Mouse (Mus musculus) myocyte (in vitro differentiated cells): ENCODE data around the gene Gnao1. TPM values are rescaled to one million over a fixed set of nuclear protein-coding genes. Genes with fewer than 3 reads are reported as not detected.

Experiments
- H3K27me3 ChIP-seq: one replicate; pipeline ENCODE4 v1.6.1; 2011; ENCODE audit not compliant: control insufficient read depth, insufficient read depth, insufficient read length
- H3K36me3 ChIP-seq: one replicate; pipeline ENCODE4 v1.6.1; 2011; ENCODE audit not compliant: control insufficient read depth, insufficient read depth
- H3K4me2 ChIP-seq: one replicate; pipeline ENCODE4 v1.6.1; 2011; ENCODE audit warnings: low read depth, control low read depth
- H3K4me3 ChIP-seq: one replicate; pipeline ENCODE4 v1.5.1; 2011; ENCODE audit warnings: mild to moderate bottlenecking, control low read depth, moderate library complexity
- H3K79me2 ChIP-seq: one replicate; pipeline ENCODE4 v1.6.1; 2011; ENCODE audit not compliant: control insufficient read depth, insufficient read depth
- H3ac ChIP-seq: one replicate; pipeline ENCODE4 v1.6.1; 2011; ENCODE audit not compliant: control insufficient read depth, insufficient read length
- CEBPB ChIP-seq: IDR thresholded peaks from 2 replicates; pipeline ENCODE4 v1.6.1; 2011; ENCODE audit warnings: mild to moderate bottlenecking, moderate library complexity; ENCODE audit not compliant: poor library complexity, insufficient read depth, severe bottlenecking
- E2F4 ChIP-seq: IDR thresholded peaks from one replicate; pipeline ENCODE4 v1.6.1; 2011; ENCODE audit warnings: mild to moderate bottlenecking, control low read depth, moderate library complexity; ENCODE audit not compliant: insufficient read depth
- MAX ChIP-seq: IDR thresholded peaks from one replicate; pipeline ENCODE4 v1.6.1; 2011; ENCODE audit warnings: low read depth, mild to moderate bottlenecking, control low read depth
- MYOD1 ChIP-seq, 3 experiments: IDR thresholded peaks; one replicate each; pipeline ENCODE4 v1.6.1; 2011; ENCODE audit warnings: control low read depth in 2 of 3, low read depth in 2 of 3, mild to moderate bottlenecking in 2 of 3, moderate library complexity in 1 of 3; ENCODE audit not compliant: insufficient read length in 2 of 3, control insufficient read depth in 1 of 3
- MYOG ChIP-seq, 3 experiments: IDR thresholded peaks; one replicate each; pipeline ENCODE4 v1.6.1; 2011; ENCODE audit warnings: control low read depth in 2 of 3, low read depth in 2 of 3, mild to moderate bottlenecking in 2 of 3; ENCODE audit not compliant: insufficient read length in 2 of 3, control insufficient read depth in 1 of 3, insufficient read depth in 1 of 3
- POLR2A ChIP-seq: IDR thresholded peaks from one replicate; pipeline ENCODE4 v1.6.1; 2011; ENCODE audit warnings: low read depth, mild to moderate bottlenecking, control low read depth, moderate library complexity; ENCODE audit not compliant: insufficient read length
- POLR2AphosphoS2 ChIP-seq: IDR thresholded peaks from one replicate; pipeline ENCODE4 v1.6.1; 2011; ENCODE audit warnings: low read depth, control low read depth; ENCODE audit not compliant: insufficient read length
- REST ChIP-seq: IDR thresholded peaks from one replicate; pipeline ENCODE4 v1.6.1; 2011; ENCODE audit warnings: mild to moderate bottlenecking, control low read depth, moderate library complexity; ENCODE audit not compliant: insufficient read depth, insufficient read length
- SRF ChIP-seq: IDR thresholded peaks from one replicate; pipeline ENCODE4 v1.6.1; 2011; ENCODE audit warnings: low read depth; ENCODE audit not compliant: control insufficient read depth, insufficient read length
- TCF12 ChIP-seq: IDR thresholded peaks from one replicate; pipeline ENCODE4 v1.6.1; 2011; ENCODE audit warnings: mild to moderate bottlenecking, control low read depth; ENCODE audit not compliant: poor library complexity, insufficient read depth, severe bottlenecking
- TCF3 ChIP-seq: IDR thresholded peaks from one replicate; pipeline ENCODE4 v1.6.1; 2011; ENCODE audit warnings: low read depth, control low read depth; ENCODE audit not compliant: insufficient read length
- USF1 ChIP-seq: IDR thresholded peaks from one replicate; pipeline ENCODE4 v1.6.1; 2011; ENCODE audit warnings: low read depth, mild to moderate bottlenecking, control low read depth, moderate library complexity
- polyA plus RNA-seq: library from polyadenylated mRNA; unstranded; fragments of >200 nt; fragmentation: generic; extraction: Trizol; gene quantifications from one replicate; pipeline ENCODE4 v1.2.1, GENCODE M21; 2012; ENCODE audit warnings: missing spikeins

Gene Gnao1
- polyA plus RNA-seq, 1 experiment, result 31.8 TPM

- H3ac ChIP-seq, result no peak overlapping the region
- no peak for TF ChIP-seq REST
- no peak for TF ChIP-seq CEBPB
- no peaks in the 10 kb centered on the region for H3K27me3 ChIP-seq
- no peak overlapping the region for H3K4me3 ChIP-seq
- H3K4me2 ChIP-seq, result no peak overlapping the region
- no peaks in the 10 kb centered on the region for H3K79me2 ChIP-seq
- H3K36me3 ChIP-seq, result no peaks in the 10 kb centered on the region
These were observed 108.8 kb downstream of the Gnao1 start for GRCm38 (mm10) chr8:93918580-93918979.

- Histone ChIP-seq H3K79me2 (no peaks in the 10 kb centered on the region), H3K4me2 (no peak overlapping the region), H3K36me3 (no peaks in the 10 kb centered on the region), H3K4me3 (no peak overlapping the region), H3K27me3 (no peaks in the 10 kb centered on the region), H3ac (no peak overlapping the region)
- TF ChIP-seq USF1 (no peak), TCF3 (no peak), REST (no peak), CEBPB (no peak), MAX (no peak), TCF12 (no peak)
These were observed 109.7 kb downstream of the Gnao1 start for GRCm38 (mm10) chr8:93919422-93919821.

- H3ac ChIP-seq, result no peak overlapping the region
- no peaks in the 10 kb centered on the region for H3K79me2 ChIP-seq
- H3K4me2 ChIP-seq, result no peak overlapping the region
- no peaks in the 10 kb centered on the region for H3K36me3 ChIP-seq
- H3K4me3 ChIP-seq, result no peak overlapping the region
- no peaks in the 10 kb centered on the region for H3K27me3 ChIP-seq
- no peak for TF ChIP-seq TCF12
- no peak for TF ChIP-seq MYOG (IDR thresholded peaks at IDR 0.05; ENCODE audit: control insufficient read depth in 1 of 3, insufficient read depth in 1 of 3, insufficient read length in 2 of 3, low read depth in 2 of 3)
- no peak for TF ChIP-seq TCF3
- TF ChIP-seq POLR2AphosphoS2, result no peak
These were observed 110.3 kb downstream of the Gnao1 start for GRCm38 (mm10) chr8:93919916-93920589.

- no peak overlapping the region for H3ac ChIP-seq
- no peak overlapping the region for H3K4me3 ChIP-seq
- no peak overlapping the region for H3K4me2 ChIP-seq
- no peaks in the 10 kb centered on the region for H3K79me2 ChIP-seq
- H3K36me3 ChIP-seq, result no peaks in the 10 kb centered on the region
- no peak for TF ChIP-seq POLR2A
- no peak for TF ChIP-seq MAX
- TF ChIP-seq USF1, result no peak
- no peak for TF ChIP-seq TCF12
- TF ChIP-seq POLR2AphosphoS2, result no peak
- TF ChIP-seq TCF3, result no peak
- no peak for TF ChIP-seq E2F4
- TF ChIP-seq SRF, result no peak
- TF ChIP-seq REST, result no peak
- TF ChIP-seq CEBPB, result no peak
- TF ChIP-seq MYOD1 (IDR thresholded peaks at IDR 0.05; ENCODE audit: control insufficient read depth in 1 of 3, insufficient read length in 2 of 3, low read depth in 2 of 3), result no peak
- H3K27me3 ChIP-seq, result no peaks in the 10 kb centered on the region
These were observed 110.8 kb downstream of the Gnao1 start for GRCm38 (mm10) chr8:93920590-93920948.

- H3ac ChIP-seq, result no peak overlapping the region
- H3K4me3 ChIP-seq, result no peak overlapping the region
- TF ChIP-seq MYOG (IDR thresholded peaks at IDR 0.05; ENCODE audit: control insufficient read depth in 1 of 3, insufficient read depth in 1 of 3, insufficient read length in 2 of 3, low read depth in 2 of 3) (peak in 1 of 3 experiments; percentile 5), USF1 (no peak)
- H3K36me3 ChIP-seq, result no peaks in the 10 kb centered on the region
- H3K4me2 ChIP-seq, result no peak overlapping the region
- no peaks in the 10 kb centered on the region for H3K27me3 ChIP-seq
- H3K79me2 ChIP-seq, result no peaks in the 10 kb centered on the region
These were observed 114.2 kb downstream of the Gnao1 start for GRCm38 (mm10) chr8:93923897-93924334.

GRCm38 (mm10) chr8:93925513-93925912 lies 115.7 kb downstream of the Gnao1 start:
- TF ChIP-seq TCF3 (no peak), MYOD1 (IDR thresholded peaks at IDR 0.05; ENCODE audit: control insufficient read depth in 1 of 3, insufficient read length in 2 of 3, low read depth in 2 of 3) (no peak), POLR2A (no peak), SRF (no peak), TCF12 (no peak), REST (no peak), POLR2AphosphoS2 (no peak), MAX (no peak), USF1 (no peak), MYOG (IDR thresholded peaks at IDR 0.05; ENCODE audit: control insufficient read depth in 1 of 3, insufficient read depth in 1 of 3, insufficient read length in 2 of 3, low read depth in 2 of 3) (no peak), E2F4 (no peak), CEBPB (no peak)
- H3K4me3 ChIP-seq, result no peak overlapping the region
- H3K36me3 ChIP-seq, result no peaks in the 10 kb centered on the region
- H3K27me3 ChIP-seq, result no peaks in the 10 kb centered on the region
- H3K4me2 ChIP-seq, result no peak overlapping the region
- H3ac ChIP-seq, result no peak overlapping the region
- H3K79me2 ChIP-seq, result no peaks in the 10 kb centered on the region
